Mouse (Mus musculus): Measurements from ENCODE around the gene Msrb3. TPM values are rescaled to one million over a fixed set of nuclear protein-coding genes. Genes with fewer than 3 reads are reported as not detected.
A peak's percentile ranks its signal among the peaks of the same experiment; 100 is the strongest.

Msrb3 gene
- total and polyA plus RNA-seq, 2 experiments from 2014 or later = 45.0 to 122 TPM

DNA sequence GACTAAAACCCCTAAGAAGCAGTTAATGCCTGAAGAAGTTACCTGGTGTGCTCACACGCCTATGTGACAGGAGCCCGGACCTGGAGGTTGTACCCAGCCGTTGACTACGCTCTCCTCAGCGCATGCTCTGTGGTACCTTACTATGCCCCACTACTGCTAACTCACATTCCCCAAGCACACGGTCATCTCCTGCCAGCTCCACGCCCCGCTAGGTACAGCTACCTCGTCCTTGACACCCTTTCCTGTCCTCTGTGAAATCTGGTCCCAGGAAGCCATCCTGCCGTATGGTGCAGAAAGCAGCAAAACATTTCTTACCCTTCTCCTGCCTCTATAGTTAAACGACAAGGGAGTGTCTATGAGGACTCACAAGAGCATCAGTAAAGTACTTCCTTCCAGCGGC is 37.2 kb downstream of the Msrb3 start:
- Histone ChIP-seq H3K36me3 (replicated peaks; ENCODE audit: control insufficient read depth, insufficient read depth, low read length) (peaks cover 9% of the 10 kb centered on the region; the same call in 1 of the 2 replicates), H3K4me3 (ENCODE audit: low read depth, low read length) (no peak overlapping the region), H3K27me3 (ENCODE audit: control insufficient read depth, insufficient read depth, low read length) (no peaks in the 10 kb centered on the region), H3K4me1 (ENCODE audit: control insufficient read depth, insufficient read depth) (no peaks in the 10 kb centered on the region), H3K9me3 (replicated peaks; ENCODE audit: control insufficient read depth, low read length) (no peaks in the 10 kb centered on the region), H3K4me2 (ENCODE audit: low read depth, low read length) (no peak overlapping the region), H3K9ac (replicated peaks; ENCODE audit: low read depth, low read length) (no peak overlapping the region), H3K27ac (ENCODE audit: low read depth) (no peak overlapping the region)
- DNase-seq (ENCODE audit: low spot score) (no peak), ATAC-seq (ENCODE audit: insufficient read depth, low read depth) (no peak)
- no peak for TF ChIP-seq CTCF (IDR thresholded peaks at IDR 0.05; ENCODE audit: low read depth)
- no peak for TF ChIP-seq EP300 (IDR thresholded peaks at IDR 0.05; ENCODE audit: low read depth)
- WGBS = 95% methylated on average over 12 of the region's 12 CpGs

DNA sequence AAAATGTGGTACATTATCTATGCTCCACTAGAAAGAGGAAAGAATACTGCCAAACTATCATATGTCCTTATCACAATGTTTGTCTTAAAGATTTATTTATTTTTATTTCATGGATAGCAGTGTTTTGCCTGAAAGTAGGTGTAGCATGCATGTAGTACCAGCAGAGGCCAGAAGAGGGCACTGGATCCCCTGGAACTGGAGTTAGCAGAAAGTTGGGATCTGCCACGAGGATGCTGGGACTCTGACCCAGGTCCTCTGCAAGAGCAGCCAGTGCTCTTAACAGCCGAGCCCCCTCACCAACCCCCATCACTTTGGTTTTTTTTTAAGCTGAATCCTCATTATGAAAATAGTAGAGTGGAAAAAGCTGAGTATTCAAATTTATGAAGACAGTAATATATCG is 37.7 kb downstream of the Msrb3 start:
- H3K27me3 ChIP-seq (ENCODE audit: control insufficient read depth, insufficient read depth, low read length) = no peaks in the 10 kb centered on the region
- H3K36me3 ChIP-seq (replicated peaks; ENCODE audit: control insufficient read depth, insufficient read depth, low read length) = peaks cover 9% of the 10 kb centered on the region; the same call in 1 of the 2 replicates
- H3K4me2 ChIP-seq (ENCODE audit: low read depth, low read length) = no peak overlapping the region
- H3K9me3 ChIP-seq (replicated peaks; ENCODE audit: control insufficient read depth, low read length) = no peaks in the 10 kb centered on the region
- no peak overlapping the region for H3K4me3 ChIP-seq (ENCODE audit: low read depth, low read length)
- ATAC-seq (ENCODE audit: insufficient read depth, low read depth) = no peak
- DNase-seq (ENCODE audit: low spot score) = no peak
- TF ChIP-seq CTCF (IDR thresholded peaks at IDR 0.05; ENCODE audit: low read depth) (peak; percentile 48), EP300 (IDR thresholded peaks at IDR 0.05; ENCODE audit: low read depth) (no peak)
- H3K9ac ChIP-seq (replicated peaks; ENCODE audit: low read depth, low read length) = no peak overlapping the region
- 79% methylated on average over 3 of the region's 3 CpGs for WGBS
- no peaks in the 10 kb centered on the region for H3K4me1 ChIP-seq (ENCODE audit: control insufficient read depth, insufficient read depth)
- no peak overlapping the region for H3K27ac ChIP-seq (ENCODE audit: low read depth)

GRCm38 (mm10) chr10:120857531-120858001 is 41.3 kb downstream of the Msrb3 start:
- WGBS = 51% methylated on average over 13 of the region's 13 CpGs
- ATAC-seq (ENCODE audit: insufficient read depth, low read depth) = peak; percentile 69; the same call in 1 of the 2 replicates

GRCm38 (mm10) chr10:120854329-120854728 is 44.6 kb downstream of the Msrb3 start:
- no peak for ATAC-seq (ENCODE audit: insufficient read depth, low read depth)
- Histone ChIP-seq H3K9me3 (replicated peaks; ENCODE audit: control insufficient read depth, low read length) (no peaks in the 10 kb centered on the region), H3K4me3 (ENCODE audit: low read depth, low read length) (no peak overlapping the region), H3K27me3 (ENCODE audit: control insufficient read depth, insufficient read depth, low read length) (no peaks in the 10 kb centered on the region), H3K4me1 (ENCODE audit: control insufficient read depth, insufficient read depth) (no peaks in the 10 kb centered on the region), H3K9ac (replicated peaks; ENCODE audit: low read depth, low read length) (no peak overlapping the region), H3K36me3 (replicated peaks; ENCODE audit: control insufficient read depth, insufficient read depth, low read length) (peaks cover 15% of the 10 kb centered on the region), H3K4me2 (ENCODE audit: low read depth, low read length) (no peak overlapping the region), H3K27ac (ENCODE audit: low read depth) (no peak overlapping the region)
- no peak for DNase-seq (ENCODE audit: low spot score)
- WGBS = 91% methylated on average over 10 of the region's 10 CpGs
- TF ChIP-seq EP300 (IDR thresholded peaks at IDR 0.05; ENCODE audit: low read depth) = no peak
- TF ChIP-seq CTCF (IDR thresholded peaks at IDR 0.05; ENCODE audit: low read depth) = no peak

More at GRCm38 (mm10) chr10:120857531-120858001, 41.3 kb downstream of the Msrb3 start:
- no peak overlapping the region for H3K4me3 ChIP-seq (ENCODE audit: low read depth, low read length)
- no peaks in the 10 kb centered on the region for H3K27me3 ChIP-seq (ENCODE audit: control insufficient read depth, insufficient read depth, low read length)
- H3K27ac ChIP-seq (ENCODE audit: low read depth) = 0 out of 2 replicates have a peak overlapping the region, but pooled peaks have one; percentile 23
- H3K4me2 ChIP-seq (ENCODE audit: low read depth, low read length) = no peak overlapping the region
- H3K9ac ChIP-seq (replicated peaks; ENCODE audit: low read depth, low read length) = no peak overlapping the region
- no peaks in the 10 kb centered on the region for H3K9me3 ChIP-seq (replicated peaks; ENCODE audit: control insufficient read depth, low read length)
- peak; percentile 36 for DNase-seq (ENCODE audit: low spot score)
- H3K4me1 ChIP-seq (ENCODE audit: control insufficient read depth, insufficient read depth) = no peaks in the 10 kb centered on the region
- H3K36me3 ChIP-seq (replicated peaks; ENCODE audit: control insufficient read depth, insufficient read depth, low read length) = peaks cover 9% of the 10 kb centered on the region; the same call in 1 of the 2 replicates
- TF ChIP-seq CTCF (IDR thresholded peaks at IDR 0.05; ENCODE audit: low read depth) = peak; percentile 57
- no peak for TF ChIP-seq EP300 (IDR thresholded peaks at IDR 0.05; ENCODE audit: low read depth)

DNA sequence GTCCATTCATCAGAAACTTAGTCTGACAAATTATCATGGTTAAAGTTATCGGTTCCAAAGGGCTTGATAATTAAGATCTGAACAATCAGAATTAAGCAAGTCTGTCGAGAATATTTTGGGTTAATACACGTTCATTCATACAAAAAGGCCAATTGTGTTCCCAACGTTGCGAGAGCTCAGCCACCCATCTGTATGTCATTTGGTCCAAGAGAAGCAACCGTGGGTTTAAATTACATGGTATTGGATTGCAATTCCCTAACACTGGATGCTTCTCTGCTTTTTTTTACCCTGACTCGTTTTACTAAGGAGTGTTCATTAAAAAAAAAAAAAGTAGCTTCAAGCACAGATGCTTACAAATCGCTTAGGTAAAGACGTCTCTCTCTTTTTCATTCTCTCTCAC is 45.1 kb downstream of the Msrb3 start:
- H3K27ac ChIP-seq (ENCODE audit: low read depth) = no peak overlapping the region
- DNase-seq (ENCODE audit: low spot score) (no peak), ATAC-seq (ENCODE audit: insufficient read depth, low read depth) (no peak)
- H3K4me3 ChIP-seq (ENCODE audit: low read depth, low read length) = no peak overlapping the region
- no peak overlapping the region for H3K4me2 ChIP-seq (ENCODE audit: low read depth, low read length)
- no peak overlapping the region for H3K9ac ChIP-seq (replicated peaks; ENCODE audit: low read depth, low read length)
- H3K4me1 ChIP-seq (ENCODE audit: control insufficient read depth, insufficient read depth) = no peaks in the 10 kb centered on the region
- H3K36me3 ChIP-seq (replicated peaks; ENCODE audit: control insufficient read depth, insufficient read depth, low read length) = peaks cover 16% of the 10 kb centered on the region
- no peaks in the 10 kb centered on the region for H3K27me3 ChIP-seq (ENCODE audit: control insufficient read depth, insufficient read depth, low read length)
- H3K9me3 ChIP-seq (replicated peaks; ENCODE audit: control insufficient read depth, low read length) = no peaks in the 10 kb centered on the region
- 84% methylated on average over 9 of the region's 9 CpGs for WGBS
- no peak for TF ChIP-seq CTCF (IDR thresholded peaks at IDR 0.05; ENCODE audit: low read depth)
- TF ChIP-seq EP300 (IDR thresholded peaks at IDR 0.05; ENCODE audit: low read depth) = no peak

DNA sequence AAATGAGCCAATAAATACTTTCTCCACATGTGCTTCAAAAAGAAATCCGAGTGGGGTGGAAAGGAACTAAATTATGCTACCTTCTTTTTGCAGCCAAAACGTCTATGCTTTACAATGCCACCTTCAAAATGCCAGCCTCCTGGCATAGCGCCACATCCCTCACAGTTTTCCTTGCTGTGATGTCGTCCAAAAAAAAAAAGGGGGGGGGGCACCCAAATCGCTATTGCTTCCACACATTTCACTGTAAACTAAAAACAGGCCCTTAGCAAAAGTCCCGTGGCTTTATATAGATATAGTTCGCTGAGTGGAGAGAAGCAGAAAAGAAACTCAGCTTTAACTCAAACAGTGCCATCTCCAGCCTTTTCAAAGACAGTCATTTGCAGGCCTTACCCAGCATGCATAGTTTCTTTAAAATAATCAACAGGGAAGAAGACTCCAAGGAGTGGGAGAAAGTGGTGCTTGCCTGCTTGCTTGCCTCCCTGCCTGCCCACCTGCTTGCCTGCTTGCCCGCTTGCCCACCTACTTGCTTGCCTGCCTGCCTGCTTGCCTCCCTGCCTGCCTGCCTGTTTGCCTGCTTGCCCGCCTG is 47.6 kb downstream of the Msrb3 start:
- DNase-seq (ENCODE audit: low spot score) (no peak), ATAC-seq (ENCODE audit: insufficient read depth, low read depth) (no peak)
- Histone ChIP-seq H3K36me3 (replicated peaks; ENCODE audit: control insufficient read depth, insufficient read depth, low read length) (peaks cover 36% of the 10 kb centered on the region), H3K9me3 (replicated peaks; ENCODE audit: control insufficient read depth, low read length) (no peaks in the 10 kb centered on the region), H3K4me2 (ENCODE audit: low read depth, low read length) (no peak overlapping the region), H3K4me1 (ENCODE audit: control insufficient read depth, insufficient read depth) (no peaks in the 10 kb centered on the region), H3K27me3 (ENCODE audit: control insufficient read depth, insufficient read depth, low read length) (no peaks in the 10 kb centered on the region), H3K9ac (replicated peaks; ENCODE audit: low read depth, low read length) (no peak overlapping the region), H3K4me3 (ENCODE audit: low read depth, low read length) (no peak overlapping the region), H3K27ac (ENCODE audit: low read depth) (no peak overlapping the region)
- 60% methylated on average over 9 of the region's 9 CpGs for WGBS
- TF ChIP-seq EP300 (IDR thresholded peaks at IDR 0.05; ENCODE audit: low read depth) (no peak), CTCF (IDR thresholded peaks at IDR 0.05; ENCODE audit: low read depth) (no peak)

All from heart, postnatal 0 days (tissue).